Mouse (Mus musculus) natural killer cell, adult 2 months (primary cell): Measurements from ENCODE around the gene Hmgb4.

Experiments used
- DNase-seq, 2 experiments: peaks; one replicate each; pipeline ENCODE4 v3.0.0; 2022; ENCODE audit warnings: low spot score in 2 of 2

Gene Hmgb4

GRCm38 (mm10) chr4:128260907-128261560 is at the start of gene Hmgb4:
TSS of gene Hmgb4 (minus strand) at chr4:128260957.
- DNase-seq, result no peak

GRCm38 (mm10) chr4:128306011-128306410 is 45.3 kb upstream of the Hmgb4 start:
- DNase-seq, result no peak

- DNase-seq, result no peak
These were observed 43.3 kb upstream of the Hmgb4 start for GRCm38 (mm10) chr4:128304049-128304448.

- DNase-seq, result no peak
These were observed 27.3 kb upstream of the Hmgb4 start for GRCm38 (mm10) chr4:128288095-128288494.

- DNase-seq, result no peak
These were observed 24.3 kb upstream of the Hmgb4 start for GRCm38 (mm10) chr4:128285009-128285408.

GRCm38 (mm10) chr4:128275586-128275985 is 14.8 kb upstream of the Hmgb4 start:
- no peak for DNase-seq

GRCm38 (mm10) chr4:128275116-128275515 is 14.4 kb upstream of the Hmgb4 start:
- DNase-seq, result no peak

- DNase-seq, result no peak
These were observed 12.4 kb upstream of the Hmgb4 start for GRCm38 (mm10) chr4:128273146-128273545.

- DNase-seq, result no peak
These were observed 11.7 kb upstream of the Hmgb4 start for GRCm38 (mm10) chr4:128272501-128272900.

GRCm38 (mm10) chr4:128270931-128271330 is 10.2 kb upstream of the Hmgb4 start:
- no peak for DNase-seq

- DNase-seq, result no peak
These were observed 9.4 kb upstream of the Hmgb4 start for GRCm38 (mm10) chr4:128270177-128270576.

GRCm38 (mm10) chr4:128269261-128269875 is 8.6 kb upstream of the Hmgb4 start:
- no peak for DNase-seq

- no peak for DNase-seq
These were observed 4.6 kb upstream of the Hmgb4 start for GRCm38 (mm10) chr4:128265341-128265740.

- no peak for DNase-seq
These were observed 3.7 kb upstream of the Hmgb4 start for GRCm38 (mm10) chr4:128264491-128264890.

- DNase-seq, result no peak
These were observed 1.5 kb downstream of the Hmgb4 start for GRCm38 (mm10) chr4:128259211-128259610.

- DNase-seq, result no peak
These were observed 12.1 kb downstream of the Hmgb4 start for GRCm38 (mm10) chr4:128248676-128249075.

- no peak for DNase-seq
These were observed 15.6 kb downstream of the Hmgb4 start for GRCm38 (mm10) chr4:128245201-128245600.

- DNase-seq, result no peak
These were observed 18.9 kb downstream of the Hmgb4 start for GRCm38 (mm10) chr4:128241854-128242356.

GRCm38 (mm10) chr4:128241075-128241853 is 19.5 kb downstream of the Hmgb4 start:
- no peak for DNase-seq

- no peak for DNase-seq
These were observed 21.6 kb downstream of the Hmgb4 start for GRCm38 (mm10) chr4:128239113-128239512.

GRCm38 (mm10) chr4:128233458-128233857 is 27.3 kb downstream of the Hmgb4 start:
- DNase-seq, result no peak
